Mouse (Mus musculus) intestine, embryonic 16.5 days (tissue): ENCODE results near the gene Fam129b. TPM values are rescaled to one million over a fixed set of nuclear protein-coding genes. Genes with fewer than 3 reads are reported as not detected.
A peak's percentile ranks its signal among the peaks of the same experiment; 100 is the strongest.

Source experiments
- ATAC-seq: fragments of 200-750 bp; cut with Nextera tagmentation; 2 replicates; pipeline ENCODE4 v1.8.0; 2017; ENCODE audit warnings: moderate TSS enrichment, moderate library complexity
- H3K27ac ChIP-seq: fragments of 300-500 bp; sonication (generic); 2 replicates; pipeline ENCODE4 v1.5.1; 2014; ENCODE audit warnings: mild to moderate bottlenecking, low read length
- H3K27me3 ChIP-seq: fragments of 300-500 bp; sonication (generic); replicated peaks from 2 replicates; pipeline ENCODE4 v1.6.1; 2014; ENCODE audit warnings: low read length, control low read depth, mixed read lengths; ENCODE audit not compliant: control insufficient read depth, insufficient read depth
- H3K36me3 ChIP-seq: fragments of 300-500 bp; sonication (generic); 2 replicates; pipeline ENCODE4 v1.6.1; 2014; ENCODE audit warnings: low read length, control low read depth; ENCODE audit not compliant: control insufficient read depth, insufficient read depth
- H3K4me1 ChIP-seq: fragments of 300-500 bp; sonication (generic); 2 replicates; pipeline ENCODE4 v1.6.1; 2014; ENCODE audit warnings: low read length, control low read depth, mixed read lengths; ENCODE audit not compliant: control insufficient read depth, insufficient read depth
- H3K4me2 ChIP-seq: fragments of 300-500 bp; sonication (generic); 2 replicates; pipeline ENCODE4 v1.6.1; 2014; ENCODE audit warnings: low read depth, low read length, control low read depth
- H3K4me3 ChIP-seq: fragments of 300-500 bp; sonication (generic); 2 replicates; pipeline ENCODE4 v1.5.1; 2014; ENCODE audit warnings: mild to moderate bottlenecking, low read length
- H3K9ac ChIP-seq: fragments of 300-500 bp; sonication (generic); 2 replicates; pipeline ENCODE4 v1.6.1; 2014; ENCODE audit warnings: low read depth, low read length
- H3K9me3 ChIP-seq: fragments of 300-500 bp; sonication (generic); 2 replicates; pipeline ENCODE4 v1.6.1; 2016; ENCODE audit warnings: low read length, control low read depth; ENCODE audit not compliant: control insufficient read depth
- WGBS: fragments of 180-500 bp; shearing (Covaris S2); extraction: QIAGEN DNeasy Blood & Tissue Kit; methylation state at CpG from one replicate; pipeline ENCODE4 v1.1.7; 2014; 5-methylcytosine and 5-hydroxymethylcytosine counted together
- polyA plus RNA-seq: library from polyadenylated mRNA; unstranded; fragments of >200 nt; fragmentation: Nextera tagmentation; extraction: Ambion mirVana; gene quantifications from 2 replicates; pipeline ENCODE4 v1.2.1, GENCODE M21; 2015

Gene Fam129b
- polyA plus RNA-seq, 1 experiment from 2014 or later = 35.4 TPM

DNA sequence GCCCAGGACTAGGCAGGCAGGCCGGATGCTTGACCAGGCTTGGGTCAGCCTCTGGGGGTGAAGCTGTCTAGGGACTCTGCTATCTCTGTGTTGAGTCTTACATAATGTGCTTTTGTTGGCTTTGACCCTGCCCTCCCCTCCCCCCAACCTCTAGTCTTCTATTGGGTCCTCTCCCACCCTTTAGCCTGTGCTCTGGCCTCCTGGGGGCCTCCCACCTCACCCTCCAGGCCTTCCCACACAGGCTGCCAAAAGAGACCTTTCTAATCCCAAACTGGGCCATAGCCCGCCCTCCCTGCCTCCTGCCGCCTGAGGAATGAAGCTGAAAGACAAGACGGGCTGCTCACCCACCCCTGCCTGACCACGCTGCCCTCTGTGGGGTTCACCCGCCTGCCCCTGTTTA, 5.1 kb downstream of the Fam129b start:
- peaks cover 75% of the 10 kb centered on the region for H3K4me1 ChIP-seq
- H3K4me3 ChIP-seq = no peak overlapping the region
- H3K9me3 ChIP-seq = no peaks in the 10 kb centered on the region
- peak overlapping the region; percentile 14 for H3K9ac ChIP-seq
- H3K36me3 ChIP-seq = no peaks in the 10 kb centered on the region
- no peak for ATAC-seq
- WGBS = 48% methylated on average over 6 of the region's 6 CpGs
- no peak overlapping the region for H3K4me2 ChIP-seq
- no peaks in the 10 kb centered on the region for H3K27me3 ChIP-seq
- H3K27ac ChIP-seq = peak overlapping the region; percentile 78

DNA sequence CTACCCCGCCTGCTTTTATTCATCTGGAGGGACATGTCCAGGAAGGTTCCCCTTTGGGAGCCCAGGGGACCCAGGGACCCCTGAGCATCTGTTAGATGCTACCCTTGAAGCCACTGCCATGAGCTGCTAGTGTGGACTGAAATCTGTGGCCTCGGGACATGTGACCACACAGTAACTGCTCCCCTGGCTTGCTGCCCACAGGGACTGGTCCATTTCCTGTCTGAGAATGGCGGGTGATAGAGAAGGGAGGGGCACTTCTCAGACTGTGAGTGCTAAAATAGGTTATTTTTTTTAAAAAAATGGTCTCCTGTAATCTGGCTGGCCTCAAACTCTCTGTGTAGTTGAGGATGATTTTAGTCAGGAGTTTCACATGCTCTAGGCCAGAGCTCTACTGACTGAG, 5.8 kb downstream of the Fam129b start:
- Histone ChIP-seq H3K9ac (peak overlapping the region; percentile 14; the same call in 1 of the 2 replicates), H3K4me3 (no peak overlapping the region), H3K36me3 (no peaks in the 10 kb centered on the region), H3K27ac (peak overlapping the region; percentile 78), H3K4me2 (no peak overlapping the region), H3K9me3 (no peaks in the 10 kb centered on the region), H3K4me1 (peaks cover 75% of the 10 kb centered on the region), H3K27me3 (no peaks in the 10 kb centered on the region)
- 18% methylated on average over 3 of the region's 3 CpGs for WGBS
- ATAC-seq = peak; percentile 63

DNA sequence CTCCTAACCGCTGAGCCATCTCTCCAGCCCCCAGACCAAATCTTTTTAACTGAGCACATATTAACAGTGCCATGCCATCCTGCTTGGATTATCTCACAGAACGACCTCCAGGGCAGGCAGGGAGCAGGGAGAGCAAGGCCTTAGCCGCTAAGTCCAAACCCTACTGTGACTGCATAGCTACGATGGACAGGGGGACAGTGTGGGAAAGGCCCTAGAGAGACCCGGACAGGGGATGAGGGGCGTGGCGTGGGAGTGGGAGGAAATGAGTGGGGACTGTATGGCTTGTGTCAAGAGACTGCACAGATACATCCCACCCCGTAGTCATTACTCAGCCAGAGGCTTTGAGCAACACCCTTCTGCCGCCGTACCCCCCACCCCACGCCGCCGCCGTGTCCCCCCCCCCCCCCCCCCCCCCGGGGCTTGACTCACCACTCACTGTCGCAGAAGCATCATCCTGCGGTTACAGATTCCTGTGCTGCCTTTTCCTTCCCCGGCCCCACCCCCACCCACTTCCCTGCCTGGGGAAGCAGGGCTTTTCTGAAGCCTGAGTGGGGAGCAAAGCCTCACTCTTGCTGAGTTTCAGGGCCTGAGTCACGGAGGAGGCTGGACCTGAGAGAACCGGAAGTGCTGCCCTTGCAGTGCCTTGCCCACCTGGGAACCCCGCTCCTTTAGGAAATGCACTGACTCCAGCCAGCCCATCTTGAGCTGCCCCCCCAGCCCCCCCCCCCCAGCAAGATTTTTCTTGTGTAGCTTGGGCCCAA, 6.5 kb downstream of the Fam129b start:
- ATAC-seq = peak; percentile 37
- H3K9me3 ChIP-seq = no peaks in the 10 kb centered on the region
- H3K36me3 ChIP-seq = no peaks in the 10 kb centered on the region
- WGBS = 32% methylated on average over 19 of the region's 21 CpGs
- H3K4me1 ChIP-seq = peaks cover 74% of the 10 kb centered on the region
- no peaks in the 10 kb centered on the region for H3K27me3 ChIP-seq
- H3K9ac ChIP-seq = peak overlapping the region; percentile 14; the same call in 1 of the 2 replicates
- no peak overlapping the region; the same call in 1 of the 2 replicates for H3K4me3 ChIP-seq
- peak overlapping the region; percentile 8; the same call in 1 of the 2 replicates for H3K4me2 ChIP-seq
- H3K27ac ChIP-seq = peak overlapping the region; percentile 78

DNA sequence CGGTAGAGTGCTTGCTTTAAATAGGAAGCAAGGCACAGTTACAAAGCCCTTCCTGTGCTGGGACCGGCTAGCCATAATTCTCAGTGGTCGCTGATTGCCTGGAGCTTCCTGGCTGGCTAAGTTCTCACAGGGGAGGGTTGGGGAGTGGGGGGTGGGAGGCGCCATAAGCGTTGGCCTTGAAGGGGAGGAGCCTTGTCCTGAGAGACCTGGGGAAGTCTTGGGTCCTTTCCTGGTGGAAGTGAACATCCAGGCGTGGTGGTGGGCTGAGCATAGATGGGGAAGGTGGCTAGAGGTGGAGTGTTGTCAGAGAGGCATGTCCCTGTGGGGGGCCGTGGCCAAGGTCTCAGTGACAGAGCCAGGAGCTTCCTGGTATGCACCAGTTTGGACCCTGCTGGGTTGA, 8.8 kb downstream of the Fam129b start:
- H3K27me3 ChIP-seq = no peaks in the 10 kb centered on the region
- WGBS = 20% methylated on average over 7 of the region's 7 CpGs
- H3K4me3 ChIP-seq = no peak overlapping the region
- ATAC-seq = no peak
- H3K27ac ChIP-seq = peak overlapping the region; percentile 50; the same call in 1 of the 2 replicates
- 0 out of 2 replicates have a peak overlapping the region, but pooled peaks have one; percentile 25 for H3K4me2 ChIP-seq
- peaks cover 69% of the 10 kb centered on the region for H3K4me1 ChIP-seq
- peak overlapping the region; percentile 33; the same call in 1 of the 2 replicates for H3K9ac ChIP-seq
- no peaks in the 10 kb centered on the region for H3K9me3 ChIP-seq
- no peaks in the 10 kb centered on the region for H3K36me3 ChIP-seq

DNA sequence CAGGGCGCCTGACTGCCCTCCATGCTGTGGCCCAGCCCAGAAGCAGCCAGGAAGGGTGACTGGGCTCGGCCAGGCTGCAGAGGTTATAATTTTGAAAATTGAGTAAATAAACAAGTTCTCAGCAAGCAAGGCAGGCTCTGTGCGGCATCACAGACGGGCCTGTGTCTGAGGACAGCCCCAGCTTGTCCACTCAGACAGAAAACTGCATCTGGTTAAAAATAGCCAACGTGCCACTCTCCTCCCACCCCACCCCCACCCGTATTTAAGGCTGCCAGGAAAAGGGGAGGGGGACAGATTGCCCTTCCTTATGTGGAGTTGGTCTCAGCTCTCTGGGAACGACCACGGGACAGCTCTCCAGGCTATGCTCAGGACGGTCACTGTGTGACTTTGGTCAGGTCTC, 12.1 kb downstream of the Fam129b start:
- Histone ChIP-seq H3K9me3 (no peaks in the 10 kb centered on the region), H3K4me1 (peaks cover 54% of the 10 kb centered on the region), H3K27ac (peak overlapping the region; percentile 80), H3K27me3 (no peaks in the 10 kb centered on the region), H3K36me3 (no peaks in the 10 kb centered on the region), H3K4me2 (no peak overlapping the region), H3K9ac (peak overlapping the region; percentile 45; the same call in 1 of the 2 replicates), H3K4me3 (no peak overlapping the region)
- 20% methylated on average over 9 of the region's 9 CpGs for WGBS
- 0 out of 2 replicates have a peak, but pooled peaks have one; percentile 17 for ATAC-seq

DNA sequence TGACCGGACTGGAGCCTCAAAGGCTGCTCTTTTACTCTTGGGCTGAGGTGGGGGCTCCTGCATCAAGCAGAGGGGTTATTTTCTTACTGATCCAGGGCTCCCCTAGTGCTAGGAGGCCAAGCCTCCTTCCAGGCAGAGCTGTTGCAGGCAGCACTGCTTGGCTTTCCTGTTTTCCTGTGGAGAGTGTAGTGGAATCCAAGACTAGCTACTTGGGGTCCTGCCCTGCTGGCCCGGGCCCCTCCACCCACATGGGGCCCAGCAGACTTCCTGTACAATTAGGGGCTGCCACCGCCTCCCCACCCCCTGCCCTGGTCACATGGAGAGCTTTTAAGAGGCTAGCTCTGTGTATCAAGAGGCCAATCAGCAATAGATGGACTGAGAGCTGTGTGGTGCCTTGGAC, 12.6 kb downstream of the Fam129b start:
- Histone ChIP-seq H3K27me3 (no peaks in the 10 kb centered on the region), H3K9ac (0 out of 2 replicates have a peak overlapping the region, but pooled peaks have one; percentile 45), H3K4me3 (no peak overlapping the region), H3K4me1 (peaks cover 54% of the 10 kb centered on the region), H3K4me2 (no peak overlapping the region), H3K9me3 (no peaks in the 10 kb centered on the region), H3K27ac (peak overlapping the region; percentile 80), H3K36me3 (0 out of 2 replicates have a peak, but pooled peaks cover 2% of the 10 kb centered on the region)
- 27% methylated on average over 3 of the region's 3 CpGs for WGBS
- ATAC-seq = 0 out of 2 replicates have a peak, but pooled peaks have one; percentile 5

DNA sequence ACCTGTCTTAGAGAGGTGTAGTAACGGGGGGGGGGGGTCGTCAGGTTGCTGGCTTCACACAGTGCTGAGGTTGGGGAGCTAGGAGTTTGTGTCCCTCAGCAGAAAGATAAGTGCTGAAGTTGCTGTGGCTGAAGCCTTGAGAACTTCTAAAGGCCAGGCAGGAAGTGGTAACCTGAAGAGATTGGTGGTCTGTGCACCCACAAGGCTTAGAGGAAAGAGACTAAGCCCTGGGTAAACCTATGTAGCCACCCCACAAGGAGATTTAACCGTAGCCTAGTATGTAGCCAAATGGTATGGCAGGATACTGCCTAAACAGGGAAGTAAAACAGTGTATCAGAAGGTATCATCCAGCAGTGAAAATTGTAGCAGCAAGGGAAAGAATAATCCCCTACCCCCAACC, 14.4 kb downstream of the Fam129b start:
- H3K27me3 ChIP-seq = no peaks in the 10 kb centered on the region
- H3K9ac ChIP-seq = no peak overlapping the region
- 83% methylated on average over 3 of the region's 3 CpGs for WGBS
- no peak overlapping the region for H3K4me3 ChIP-seq
- 0 out of 2 replicates have a peak, but pooled peaks cover 2% of the 10 kb centered on the region for H3K36me3 ChIP-seq
- H3K9me3 ChIP-seq = no peaks in the 10 kb centered on the region
- ATAC-seq = no peak
- H3K4me1 ChIP-seq = peaks cover 48% of the 10 kb centered on the region
- H3K27ac ChIP-seq = no peak overlapping the region
- no peak overlapping the region for H3K4me2 ChIP-seq

DNA sequence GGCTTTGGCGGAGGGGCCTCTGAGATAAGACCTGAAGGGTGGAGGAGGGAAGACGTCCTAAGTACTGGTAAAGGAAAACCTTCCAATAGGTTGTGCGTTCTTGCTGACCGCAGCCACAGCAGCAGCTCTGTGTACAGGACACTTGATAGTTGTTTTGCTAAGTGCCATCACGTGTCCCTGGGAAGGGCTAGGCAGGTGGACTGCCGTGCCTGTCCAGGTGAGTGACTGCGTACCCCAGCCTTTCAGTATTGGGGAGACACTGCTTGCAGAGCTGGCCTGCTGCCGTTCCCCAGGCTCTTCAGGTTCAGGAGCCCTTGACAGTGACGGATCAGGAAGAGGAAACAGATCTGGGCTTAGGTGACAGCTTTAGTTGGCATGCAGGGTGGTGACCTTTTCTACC, 15.4 kb downstream of the Fam129b start:
- no peak overlapping the region for H3K9ac ChIP-seq
- no peak overlapping the region for H3K4me3 ChIP-seq
- peaks cover 56% of the 10 kb centered on the region for H3K4me1 ChIP-seq
- no peak overlapping the region; the same call in 1 of the 2 replicates for H3K27ac ChIP-seq
- WGBS = 49% methylated on average over 9 of the region's 9 CpGs
- H3K4me2 ChIP-seq = no peak overlapping the region
- H3K9me3 ChIP-seq = no peaks in the 10 kb centered on the region
- H3K27me3 ChIP-seq = no peaks in the 10 kb centered on the region
- ATAC-seq = no peak
- 0 out of 2 replicates have a peak, but pooled peaks cover 2% of the 10 kb centered on the region for H3K36me3 ChIP-seq

DNA sequence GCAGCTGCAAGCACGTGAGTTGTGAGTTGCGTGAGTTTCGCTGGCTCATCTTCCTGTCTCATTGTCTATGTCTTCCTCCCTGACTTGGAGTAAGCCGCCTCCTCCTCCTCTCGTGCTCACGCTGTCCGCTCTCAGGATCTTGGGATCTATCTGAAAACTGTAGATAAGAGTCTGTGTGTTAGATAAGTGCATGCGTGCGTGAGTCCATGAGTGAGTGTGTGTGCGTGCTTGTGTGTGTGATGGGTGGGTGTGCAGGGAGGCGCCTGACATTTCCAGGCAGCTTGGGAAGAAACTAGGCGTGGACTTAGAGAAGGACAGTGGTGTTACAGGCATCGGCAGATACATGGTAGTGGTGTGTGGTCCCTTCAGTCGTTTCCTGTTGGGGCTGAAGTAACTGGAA, 16.6 kb downstream of the Fam129b start:
- Histone ChIP-seq H3K27me3 (no peaks in the 10 kb centered on the region), H3K4me3 (no peak overlapping the region), H3K4me1 (peaks cover 62% of the 10 kb centered on the region), H3K4me2 (no peak overlapping the region), H3K9me3 (no peaks in the 10 kb centered on the region), H3K27ac (no peak overlapping the region), H3K36me3 (0 out of 2 replicates have a peak, but pooled peaks cover 2% of the 10 kb centered on the region), H3K9ac (no peak overlapping the region)
- 77% methylated on average over 14 of the region's 14 CpGs for WGBS
- ATAC-seq = no peak
